Mouse (Mus musculus) stomach, embryonic 15.5 days (tissue): ENCODE measurements around the gene Scaf11. TPM values are rescaled to one million over a fixed set of nuclear protein-coding genes. Genes with fewer than 3 reads are reported as not detected.

Source experiments
- ATAC-seq: fragments of 200-750 bp; cut with Nextera tagmentation; 2 replicates; pipeline ENCODE4 v1.8.0; 2017; ENCODE audit warnings: low read depth, moderate number of reproducible peaks, moderate TSS enrichment; ENCODE audit not compliant: insufficient read depth, low FRiP score
- H3K27ac ChIP-seq: fragments of 300-500 bp; sonication (generic); 2 replicates; pipeline ENCODE4 v1.5.1; 2015; ENCODE audit warnings: mild to moderate bottlenecking, inconsistent platforms
- H3K27me3 ChIP-seq: fragments of 300-500 bp; sonication (generic); replicated peaks from 2 replicates; pipeline ENCODE4 v1.6.1; 2015; ENCODE audit warnings: inconsistent platforms
- H3K36me3 ChIP-seq: fragments of 300-500 bp; sonication (generic); 2 replicates; pipeline ENCODE4 v1.6.1; 2015; ENCODE audit warnings: inconsistent platforms
- H3K4me1 ChIP-seq: fragments of 300-500 bp; sonication (generic); 2 replicates; pipeline ENCODE4 v1.6.1; 2015; ENCODE audit warnings: inconsistent platforms
- H3K4me2 ChIP-seq: fragments of 300-500 bp; sonication (generic); 2 replicates; pipeline ENCODE4 v1.6.1; 2015; ENCODE audit warnings: mild to moderate bottlenecking, inconsistent platforms
- H3K4me3 ChIP-seq: fragments of 300-500 bp; sonication (generic); replicated peaks from 2 replicates; pipeline ENCODE4 v1.5.1; 2015; ENCODE audit warnings: inconsistent platforms
- H3K9ac ChIP-seq: fragments of 300-500 bp; sonication (generic); 2 replicates; pipeline ENCODE4 v1.6.1; 2015; ENCODE audit warnings: inconsistent platforms
- H3K9me3 ChIP-seq: fragments of 300-500 bp; sonication (generic); 2 replicates; pipeline ENCODE4 v1.6.1; 2016; ENCODE audit warnings: inconsistent platforms
- WGBS: fragments of 180-500 bp; shearing (Covaris S2); methylation state at CpG from one replicate; pipeline ENCODE4 v1.1.7; 2015; 5-methylcytosine and 5-hydroxymethylcytosine counted together
- polyA plus RNA-seq: library from polyadenylated mRNA; unstranded; fragments of >200 nt; fragmentation: Nextera tagmentation; extraction: Ambion mirVana; gene quantifications from 2 replicates; pipeline ENCODE4 v1.2.1, GENCODE M21; 2015

The Scaf11 gene
- polyA plus RNA-seq, 1 experiment from 2014 or later = 95.0 TPM

GRCm38 (mm10) chr15:96462611-96463010 is 2.0 kb upstream of the Scaf11 start:
- no peak overlapping the region for H3K27ac ChIP-seq
- no peaks in the 10 kb centered on the region for H3K27me3 ChIP-seq
- no peaks in the 10 kb centered on the region for H3K36me3 ChIP-seq
- no peak for ATAC-seq
- H3K9ac ChIP-seq = no peak overlapping the region
- no peak overlapping the region for H3K4me2 ChIP-seq
- peaks cover 4% of the 10 kb centered on the region; the same call in 1 of the 2 replicates for H3K4me1 ChIP-seq
- H3K4me3 ChIP-seq = no peak overlapping the region
- H3K9me3 ChIP-seq = no peaks in the 10 kb centered on the region
- 83% methylated on average over 3 of the region's 3 CpGs for WGBS

- peak overlapping the region; percentile 67 for H3K4me3 ChIP-seq
- peak overlapping the region; percentile 84 for H3K4me2 ChIP-seq
- peaks cover 4% of the 10 kb centered on the region; the same call in 1 of the 2 replicates for H3K4me1 ChIP-seq
- 10% methylated on average over 22 of the region's 22 CpGs for WGBS
- H3K27me3 ChIP-seq = no peaks in the 10 kb centered on the region
- H3K9ac ChIP-seq = peak overlapping the region; percentile 63
- H3K27ac ChIP-seq = peak overlapping the region; percentile 97
- no peaks in the 10 kb centered on the region for H3K36me3 ChIP-seq
- 0 out of 2 replicates have a peak, but pooled peaks have one; percentile 3 for ATAC-seq
- no peaks in the 10 kb centered on the region for H3K9me3 ChIP-seq
Observed at GRCm38 (mm10) chr15:96461541-96462512, 1.2 kb upstream of the Scaf11 start.

GRCm38 (mm10) chr15:96460451-96460729 is 253 bp downstream of the Scaf11 start:
- WGBS = 0% methylated on average over 38 of the region's 50 CpGs
- Histone ChIP-seq H3K36me3 (no peaks in the 10 kb centered on the region), H3K4me1 (peaks cover 4% of the 10 kb centered on the region; the same call in 1 of the 2 replicates), H3K27me3 (no peaks in the 10 kb centered on the region), H3K9me3 (no peaks in the 10 kb centered on the region), H3K9ac (peak overlapping the region; percentile 92), H3K4me2 (peak overlapping the region; percentile 57), H3K4me3 (peak overlapping the region; percentile 95), H3K27ac (peak overlapping the region; percentile 100)
- no peak for ATAC-seq

GRCm38 (mm10) chr15:96459741-96460450 is 747 bp downstream of the Scaf11 start:
- Histone ChIP-seq H3K36me3 (no peaks in the 10 kb centered on the region), H3K27ac (peak overlapping the region; percentile 100), H3K27me3 (no peaks in the 10 kb centered on the region), H3K4me3 (peak overlapping the region; percentile 95), H3K4me1 (peaks cover 4% of the 10 kb centered on the region; the same call in 1 of the 2 replicates), H3K4me2 (peak overlapping the region; percentile 57), H3K9ac (peak overlapping the region; percentile 92), H3K9me3 (no peaks in the 10 kb centered on the region)
- ATAC-seq = peak; percentile 48
- under 1% methylated on average over 56 of the region's 71 CpGs for WGBS

GRCm38 (mm10) chr15:96458273-96458672 is 2.4 kb downstream of the Scaf11 start:
- H3K36me3 ChIP-seq = no peaks in the 10 kb centered on the region
- H3K9me3 ChIP-seq = no peaks in the 10 kb centered on the region
- peaks cover 4% of the 10 kb centered on the region; the same call in 1 of the 2 replicates for H3K4me1 ChIP-seq
- H3K9ac ChIP-seq = no peak overlapping the region
- H3K4me3 ChIP-seq = no peak overlapping the region
- no peaks in the 10 kb centered on the region for H3K27me3 ChIP-seq
- no peak for ATAC-seq
- H3K27ac ChIP-seq = no peak overlapping the region
- no peak overlapping the region for H3K4me2 ChIP-seq
- WGBS = 84% methylated on average over 3 of the region's 3 CpGs

- Histone ChIP-seq H3K27me3 (no peaks in the 10 kb centered on the region), H3K36me3 (no peaks in the 10 kb centered on the region), H3K9me3 (no peaks in the 10 kb centered on the region), H3K4me3 (no peak overlapping the region), H3K4me1 (peaks cover 4% of the 10 kb centered on the region; the same call in 1 of the 2 replicates), H3K27ac (no peak overlapping the region), H3K4me2 (no peak overlapping the region), H3K9ac (no peak overlapping the region)
- no peak for ATAC-seq
- WGBS = 57% methylated on average over 3 of the region's 3 CpGs
Observed at GRCm38 (mm10) chr15:96457338-96457664, 3.3 kb downstream of the Scaf11 start.

GRCm38 (mm10) chr15:96456651-96457337 is 3.8 kb downstream of the Scaf11 start:
- Histone ChIP-seq H3K9me3 (no peaks in the 10 kb centered on the region), H3K36me3 (no peaks in the 10 kb centered on the region), H3K4me3 (no peak overlapping the region), H3K4me2 (no peak overlapping the region), H3K9ac (no peak overlapping the region), H3K27ac (no peak overlapping the region), H3K27me3 (no peaks in the 10 kb centered on the region), H3K4me1 (no peaks in the 10 kb centered on the region; the same call in 1 of the 2 replicates)
- no peak for ATAC-seq
- 71% methylated on average over 5 of the region's 5 CpGs for WGBS

- Histone ChIP-seq H3K9ac (no peak overlapping the region), H3K4me3 (no peak overlapping the region), H3K36me3 (no peaks in the 10 kb centered on the region), H3K9me3 (no peaks in the 10 kb centered on the region), H3K4me1 (no peaks in the 10 kb centered on the region), H3K4me2 (no peak overlapping the region), H3K27me3 (no peaks in the 10 kb centered on the region), H3K27ac (no peak overlapping the region)
- no peak for ATAC-seq
- WGBS = 55% methylated on average over 4 of the region's 4 CpGs
Observed at GRCm38 (mm10) chr15:96455595-96456214, 4.9 kb downstream of the Scaf11 start.

GRCm38 (mm10) chr15:96453346-96453745 is 7.3 kb downstream of the Scaf11 start:
- 82% methylated on average over 1 of the region's 1 CpGs for WGBS
- H3K4me1 ChIP-seq = no peaks in the 10 kb centered on the region
- ATAC-seq = no peak
- no peaks in the 10 kb centered on the region; the same call in 1 of the 2 replicates for H3K36me3 ChIP-seq
- no peak overlapping the region for H3K27ac ChIP-seq
- no peak overlapping the region for H3K4me3 ChIP-seq
- no peaks in the 10 kb centered on the region for H3K27me3 ChIP-seq
- H3K9me3 ChIP-seq = no peaks in the 10 kb centered on the region
- no peak overlapping the region for H3K9ac ChIP-seq
- no peak overlapping the region for H3K4me2 ChIP-seq

- no peaks in the 10 kb centered on the region for H3K4me1 ChIP-seq
- H3K4me2 ChIP-seq = no peak overlapping the region
- H3K27me3 ChIP-seq = no peaks in the 10 kb centered on the region
- no peak overlapping the region for H3K4me3 ChIP-seq
- no peaks in the 10 kb centered on the region for H3K9me3 ChIP-seq
- H3K9ac ChIP-seq = no peak overlapping the region
- ATAC-seq = peak; percentile 39; the same call in 1 of the 2 replicates
- no peak overlapping the region for H3K27ac ChIP-seq
- H3K36me3 ChIP-seq = peaks cover 4% of the 10 kb centered on the region; the same call in 1 of the 2 replicates
- 89% methylated on average over 7 of the region's 7 CpGs for WGBS
Observed at GRCm38 (mm10) chr15:96448656-96449299, 11.9 kb downstream of the Scaf11 start.

GRCm38 (mm10) chr15:96446785-96447184 is 13.9 kb downstream of the Scaf11 start:
- WGBS = 78% methylated on average over 10 of the region's 10 CpGs
- no peak overlapping the region for H3K27ac ChIP-seq
- no peak overlapping the region for H3K4me2 ChIP-seq
- H3K36me3 ChIP-seq = peaks cover 11% of the 10 kb centered on the region
- no peaks in the 10 kb centered on the region for H3K27me3 ChIP-seq
- H3K4me3 ChIP-seq = no peak overlapping the region
- no peak for ATAC-seq
- no peaks in the 10 kb centered on the region for H3K9me3 ChIP-seq
- no peaks in the 10 kb centered on the region for H3K4me1 ChIP-seq
- H3K9ac ChIP-seq = no peak overlapping the region
